Mouse (Mus musculus) layer of hippocampus, adult 2 months (tissue): ENCODE measurements at regions not wholly inside any gene's neighbourhood (a gene's known extent, or its start where the extent isn't known, plus 50 kb on each side); places are given as distances from the start of the nearest gene placed in this dataset.
A peak's percentile ranks its signal among the peaks of the same experiment; 100 is the strongest.

Experiments
- DNase-seq, 2 experiments: peaks; one replicate each; pipeline ENCODE4 v3.0.0; 2022; ENCODE audit warnings: low spot score in 2 of 2
- H3K27ac ChIP-seq: fragments of 200-600 bp; 2 replicates; pipeline ENCODE4 v1.8.1; 2022
- H3K4me3 ChIP-seq: fragments of 200-600 bp; 2 replicates; pipeline ENCODE4 v1.8.1; 2022; ENCODE audit warnings: mild to moderate bottlenecking
- CTCF ChIP-seq: fragments of 200-600 bp; conservative IDR thresholded peaks from 2 replicates; pipeline ENCODE4 v1.8.1; 2022; ENCODE audit warnings: antibody characterized with exemption, mild to moderate bottlenecking, moderate library complexity

- no peak overlapping the region for H3K4me3 ChIP-seq
- DNase-seq: no peak
- TF ChIP-seq CTCF: no peak
- peak overlapping the region; percentile 46; the same call in 1 of the 2 replicates for H3K27ac ChIP-seq
Observed at GRCm38 (mm10) chr6:135539791-135540646, 177.7 kb downstream of the Emp1 start.

GRCm38 (mm10) chr6:135541566-135541965, 179.2 kb downstream of the Emp1 start:
- no peak for TF ChIP-seq CTCF
- H3K4me3 ChIP-seq: no peak overlapping the region
- no peak overlapping the region; the same call in 1 of the 2 replicates for H3K27ac ChIP-seq
- DNase-seq: no peak

GRCm38 (mm10) chr6:135542356-135542755, 180.0 kb downstream of the Emp1 start:
- no peak for TF ChIP-seq CTCF

GRCm38 (mm10) chr6:135543390-135543789, 181.0 kb downstream of the Emp1 start:
- H3K27ac ChIP-seq: peak overlapping the region; percentile 69

More at GRCm38 (mm10) chr6:135542356-135542755, 180.0 kb downstream of the Emp1 start:
- Histone ChIP-seq H3K27ac (peak overlapping the region; percentile 15; the same call in 1 of the 2 replicates), H3K4me3 (no peak overlapping the region)
- DNase-seq: no peak

GRCm38 (mm10) chr6:135543863-135544262, 181.5 kb downstream of the Emp1 start:
- no peak for TF ChIP-seq CTCF
- DNase-seq: no peak
- Histone ChIP-seq H3K4me3 (no peak overlapping the region), H3K27ac (peak overlapping the region; percentile 69)

More at GRCm38 (mm10) chr6:135543390-135543789, 181.0 kb downstream of the Emp1 start:
- TF ChIP-seq CTCF: no peak
- no peak for DNase-seq
- H3K4me3 ChIP-seq: no peak overlapping the region

- DNase-seq: no peak
- TF ChIP-seq CTCF: no peak
- H3K27ac ChIP-seq: no peak overlapping the region
- no peak overlapping the region for H3K4me3 ChIP-seq
Observed at GRCm38 (mm10) chr6:135550368-135550950, 188.1 kb downstream of the Emp1 start.

- DNase-seq: no peak
- TF ChIP-seq CTCF: no peak
- Histone ChIP-seq H3K4me3 (no peak overlapping the region), H3K27ac (peak overlapping the region; percentile 6; the same call in 1 of the 2 replicates)
Observed at GRCm38 (mm10) chr6:135552396-135552795, 190.1 kb downstream of the Emp1 start.

- peak; percentile 73 to 81 for DNase-seq
- H3K4me3 ChIP-seq: no peak overlapping the region
- TF ChIP-seq CTCF: no peak
- peak overlapping the region; percentile 89 for H3K27ac ChIP-seq
Observed at GRCm38 (mm10) chr6:135559501-135559907, 197.2 kb downstream of the Emp1 start.

- Histone ChIP-seq H3K4me3 (no peak overlapping the region), H3K27ac (peak overlapping the region; percentile 89)
- DNase-seq: peak in 1 of 2 experiments; percentile 40
- no peak for TF ChIP-seq CTCF
Observed at GRCm38 (mm10) chr6:135562267-135562666, 199.9 kb downstream of the Emp1 start.

- no peak for TF ChIP-seq CTCF
- no peak overlapping the region for H3K4me3 ChIP-seq
- DNase-seq: no peak
- H3K27ac ChIP-seq: no peak overlapping the region
Observed at GRCm38 (mm10) chr6:135563766-135564165, 201.4 kb downstream of the Emp1 start.

GRCm38 (mm10) chr6:135569086-135569485, 206.7 kb downstream of the Emp1 start:
- TF ChIP-seq CTCF: no peak
- no peak overlapping the region for H3K4me3 ChIP-seq
- no peak overlapping the region for H3K27ac ChIP-seq
- no peak for DNase-seq

GRCm38 (mm10) chr6:135575294-135575693, 212.9 kb downstream of the Emp1 start:
- DNase-seq: no peak
- H3K4me3 ChIP-seq: no peak overlapping the region
- peak overlapping the region; percentile 54 for H3K27ac ChIP-seq
- no peak for TF ChIP-seq CTCF

GRCm38 (mm10) chr6:135578728-135579127, 216.4 kb downstream of the Emp1 start:
- H3K4me3 ChIP-seq: no peak overlapping the region
- no peak for TF ChIP-seq CTCF
- DNase-seq: no peak

More at GRCm38 (mm10) chr6:135578728-135579127, 216.4 kb downstream of the Emp1 start:
- peak overlapping the region; percentile 64 for H3K27ac ChIP-seq
